Mouse (Mus musculus) stomach, postnatal 0 days (tissue): ENCODE data around the gene Wtap. TPM values are rescaled to one million over a fixed set of nuclear protein-coding genes. Genes with fewer than 3 reads are reported as not detected.
"Not testable (repeated sequence)": the region's sequence is repeated elsewhere in the genome, so short reads cannot be mapped to it uniquely, and the experiment has no call there.

Experiments used
- ATAC-seq: fragments of 200-750 bp; cut with Nextera tagmentation; 2 replicates; pipeline ENCODE4 v1.8.0; 2017; ENCODE audit not compliant: low FRiP score, low TSS enrichment
- DNase-seq: peaks from one replicate; pipeline ENCODE4 v3.0.0-alpha.2; 2016; ENCODE audit warnings: low spot score
- H3K27ac ChIP-seq: fragments of 300-500 bp; sonication (generic); replicated peaks from 2 replicates; pipeline ENCODE4 v1.5.1; 2014; ENCODE audit warnings: mild to moderate bottlenecking, control low read depth
- H3K27me3 ChIP-seq: fragments of 300-500 bp; sonication (generic); 2 replicates; pipeline ENCODE4 v1.6.1; 2014; ENCODE audit warnings: low read length; ENCODE audit not compliant: control insufficient read depth, insufficient read depth
- H3K36me3 ChIP-seq: fragments of 300-500 bp; sonication (generic); 2 replicates; pipeline ENCODE4 v1.6.1; 2014; ENCODE audit warnings: low read length, mixed read lengths; ENCODE audit not compliant: control insufficient read depth, insufficient read depth
- H3K4me1 ChIP-seq: fragments of 300-500 bp; sonication (generic); replicated peaks from 2 replicates; pipeline ENCODE4 v1.6.1; 2014; ENCODE audit warnings: antibody characterized with exemption; ENCODE audit not compliant: control insufficient read depth, insufficient read depth
- H3K4me2 ChIP-seq: fragments of 300-500 bp; sonication (generic); replicated peaks from 2 replicates; pipeline ENCODE4 v1.6.1; 2014; ENCODE audit warnings: low read depth, mild to moderate bottlenecking, control low read depth, moderate library complexity
- H3K4me3 ChIP-seq: fragments of 300-500 bp; sonication (generic); 2 replicates; pipeline ENCODE4 v1.5.1; 2014; ENCODE audit warnings: low read depth, low read length, control low read depth
- H3K9ac ChIP-seq: fragments of 300-500 bp; sonication (generic); 2 replicates; pipeline ENCODE4 v1.6.1; 2014; ENCODE audit warnings: mild to moderate bottlenecking, low read length, control low read depth, mixed read lengths
- H3K9me3 ChIP-seq: fragments of 300-500 bp; sonication (generic); 2 replicates; pipeline ENCODE4 v1.6.1; 2016; ENCODE audit warnings: low read length; ENCODE audit not compliant: control insufficient read depth
- CTCF ChIP-seq: IDR thresholded peaks from 2 replicates; pipeline ENCODE4 v1.5.1; 2016; ENCODE audit warnings: antibody characterized with exemption, low read depth, mild to moderate bottlenecking, moderate library complexity
- EP300 ChIP-seq: optimal IDR thresholded peaks from 2 replicates; pipeline ENCODE3; 2016; ENCODE audit warnings: antibody characterized with exemption
- WGBS: fragments of 180-500 bp; shearing (Covaris S2); extraction: QIAGEN DNeasy Blood & Tissue Kit; methylation state at CpG from one replicate; pipeline ENCODE4 v1.1.7; 2014; 5-methylcytosine and 5-hydroxymethylcytosine counted together
- polyA plus RNA-seq: library from polyadenylated mRNA; unstranded; fragments of >200 nt; fragmentation: Nextera tagmentation; extraction: Ambion mirVana; gene quantifications from 2 replicates; pipeline ENCODE4 v1.2.1, GENCODE M21; 2015

Wtap gene
- polyA plus RNA-seq, 1 experiment from 2014 or later: 75.2 TPM

DNA sequence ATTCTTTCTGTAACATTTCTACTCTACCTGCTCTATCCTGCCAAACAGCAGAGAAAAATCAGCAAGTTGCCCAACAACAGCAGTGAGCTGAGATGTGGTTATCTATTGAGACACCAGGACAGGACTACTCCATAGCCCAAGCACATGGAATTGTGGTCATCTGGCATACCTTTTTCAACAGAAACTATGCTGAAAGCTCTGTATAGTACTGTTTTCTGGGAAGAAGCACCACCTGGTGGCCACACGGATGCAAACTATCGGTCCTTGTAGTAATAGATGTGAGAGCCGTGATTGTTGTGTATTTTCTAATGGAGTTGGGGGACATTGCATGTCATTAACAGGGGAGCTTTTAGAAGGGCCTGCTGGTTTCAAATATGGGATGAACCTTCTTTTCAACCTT lies 2.4 kb upstream of the Wtap start:
- Histone ChIP-seq H3K9me3 (no peaks in the 10 kb centered on the region), H3K4me2 (no peak overlapping the region), H3K27ac (no peak overlapping the region), H3K9ac (no peak overlapping the region), H3K4me1 (no peaks in the 10 kb centered on the region), H3K27me3 (no peaks in the 10 kb centered on the region), H3K36me3 (no peaks in the 10 kb centered on the region), H3K4me3 (no peak overlapping the region)
- TF ChIP-seq EP300 (no peak), CTCF (peak; percentile 84)
- WGBS: 27% methylated on average over 3 of the region's 3 CpGs
- DNase-seq (peak; percentile 63), ATAC-seq (no peak)

DNA sequence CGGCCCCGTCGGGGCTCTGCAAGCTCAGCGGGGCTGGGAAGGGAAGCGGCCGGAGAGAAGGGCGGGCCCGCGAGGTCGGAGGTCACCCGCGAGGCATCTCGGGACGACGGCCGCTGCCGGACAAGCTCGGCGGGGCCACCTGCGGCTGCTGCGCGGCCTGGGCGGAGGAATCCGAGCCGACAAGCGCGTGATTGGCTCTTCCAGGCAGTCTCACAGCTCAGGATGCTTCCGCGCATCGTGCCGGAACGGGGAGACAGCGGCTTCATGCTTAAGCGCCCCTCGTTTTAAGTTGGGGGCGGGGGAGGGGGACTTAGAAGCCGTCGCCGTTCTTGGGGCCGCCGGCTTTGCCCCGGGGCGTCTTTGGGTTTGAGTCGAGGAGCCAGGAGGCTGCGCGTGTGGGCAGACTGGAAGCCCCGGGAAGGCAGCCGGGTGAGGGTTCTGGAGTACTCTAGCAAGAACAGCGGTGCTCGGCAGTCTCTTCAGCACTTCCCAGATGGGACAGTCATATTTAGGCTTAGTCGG lies 1.4 kb downstream of the Wtap start:
- H3K27ac ChIP-seq: peak overlapping the region; percentile 100
- ATAC-seq: peak; percentile 94
- no peaks in the 10 kb centered on the region for H3K4me1 ChIP-seq
- H3K27me3 ChIP-seq: no peaks in the 10 kb centered on the region
- peak; percentile 96 for DNase-seq
- H3K36me3 ChIP-seq: no peaks in the 10 kb centered on the region
- H3K9me3 ChIP-seq: no peaks in the 10 kb centered on the region
- peak overlapping the region; percentile 100 for H3K9ac ChIP-seq
- peak overlapping the region; percentile 99 for H3K4me3 ChIP-seq
- TF ChIP-seq CTCF: peak; percentile 14; the same call in 1 of the 2 replicates
- TF ChIP-seq EP300: peak; percentile 89
- WGBS: under 1% methylated on average over 50 of the region's 51 CpGs
- H3K4me2 ChIP-seq: peak overlapping the region; percentile 78

DNA sequence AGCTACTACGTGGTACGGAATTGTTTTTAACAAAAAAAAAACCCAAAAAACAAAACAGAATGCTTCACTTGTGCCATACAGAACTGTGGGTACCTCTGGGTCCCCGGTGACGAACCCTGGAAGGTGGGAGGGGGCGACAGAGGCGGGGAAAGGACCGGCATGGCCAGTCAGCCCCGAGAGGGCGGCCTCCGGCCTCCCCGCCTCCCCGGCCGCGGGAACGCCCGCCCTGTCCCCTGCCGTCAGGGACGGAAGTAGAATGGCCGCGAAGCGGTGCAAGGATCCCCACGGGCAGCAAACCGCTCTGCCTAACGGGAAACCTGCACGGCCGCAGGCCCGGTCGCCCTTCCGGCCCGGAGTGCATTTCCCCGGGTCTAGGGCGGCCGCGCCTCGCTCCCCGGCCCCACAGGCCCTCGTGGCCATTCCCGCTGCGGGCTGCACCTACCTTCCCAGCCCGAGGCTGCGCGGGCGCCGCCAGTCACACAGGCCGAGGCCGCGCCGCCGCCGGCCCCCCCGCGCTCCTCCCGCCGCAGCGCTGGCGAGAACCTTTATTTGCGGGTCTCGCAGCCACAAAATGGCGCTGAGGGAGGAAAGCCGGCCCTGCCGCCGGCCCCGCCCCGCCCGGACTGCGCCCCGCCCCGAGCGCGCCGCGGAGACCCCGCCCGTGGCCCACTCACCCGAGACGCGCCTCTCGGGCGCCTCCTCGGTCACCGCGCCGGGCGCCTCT lies 2.2 kb downstream of the Wtap start:
- H3K4me2 ChIP-seq: peak overlapping the region; percentile 78
- peak; percentile 26; the same call in 1 of the 2 replicates for TF ChIP-seq CTCF
- TF ChIP-seq EP300: no peak
- peak overlapping the region; percentile 99 for H3K4me3 ChIP-seq
- H3K27ac ChIP-seq: peak overlapping the region; percentile 100
- no peaks in the 10 kb centered on the region for H3K4me1 ChIP-seq
- no peaks in the 10 kb centered on the region for H3K9me3 ChIP-seq
- WGBS: under 1% methylated on average over 68 of the region's 84 CpGs
- peak; percentile 94 for ATAC-seq
- H3K36me3 ChIP-seq: no peaks in the 10 kb centered on the region
- DNase-seq: peak; percentile 92
- H3K9ac ChIP-seq: peak overlapping the region; percentile 100
- H3K27me3 ChIP-seq: no peaks in the 10 kb centered on the region

- ATAC-seq: no peak
- no peak for TF ChIP-seq EP300
- no peak for TF ChIP-seq CTCF
These were observed 2.8 kb downstream of the Wtap start for GRCm38 (mm10) chr17:12991194-12991634.

GRCm38 (mm10) chr17:12990567-12991145 lies 3.3 kb downstream of the Wtap start:
- no peaks in the 10 kb centered on the region for H3K27me3 ChIP-seq
- DNase-seq (no peak), ATAC-seq (no peak)
- H3K4me2 ChIP-seq: peak overlapping the region; percentile 78
- no peaks in the 10 kb centered on the region for H3K36me3 ChIP-seq
- H3K4me1 ChIP-seq: no peaks in the 10 kb centered on the region
- H3K4me3 ChIP-seq: peak overlapping the region; percentile 99
- peak overlapping the region; percentile 100; the same call in 1 of the 2 replicates for H3K9ac ChIP-seq
- no peaks in the 10 kb centered on the region for H3K9me3 ChIP-seq
- H3K27ac ChIP-seq: peak overlapping the region; percentile 100
- TF ChIP-seq CTCF (no peak), EP300 (no peak)
- 38% methylated on average over 8 of the region's 8 CpGs for WGBS

More at GRCm38 (mm10) chr17:12991194-12991634, 2.8 kb downstream of the Wtap start:
- Histone ChIP-seq H3K27me3 (no peaks in the 10 kb centered on the region), H3K4me3 (peak overlapping the region; percentile 99), H3K4me1 (no peaks in the 10 kb centered on the region), H3K4me2 (peak overlapping the region; percentile 78), H3K9ac (peak overlapping the region; percentile 100), H3K36me3 (no peaks in the 10 kb centered on the region), H3K9me3 (no peaks in the 10 kb centered on the region), H3K27ac (peak overlapping the region; percentile 100)
- DNase-seq: peak; percentile 42
- WGBS: 0% methylated on average over 12 of the region's 12 CpGs

GRCm38 (mm10) chr17:12988096-12988495 lies 5.9 kb downstream of the Wtap start:
- not testable (repeated sequence) for H3K4me3 ChIP-seq, H3K27me3 ChIP-seq, ATAC-seq, H3K27ac ChIP-seq, H3K36me3 ChIP-seq, DNase-seq, H3K9me3 ChIP-seq, H3K9ac ChIP-seq, H3K4me1 ChIP-seq, H3K4me2 ChIP-seq
- WGBS: 90% methylated on average over 8 of the region's 8 CpGs
- TF ChIP-seq CTCF: peak; percentile 41
